Mouse (Mus musculus) lung, adult 2 months (tissue): Measurements from ENCODE around the gene Cactin. TPM values are rescaled to one million over a fixed set of nuclear protein-coding genes. Genes with fewer than 3 reads are reported as not detected.
A peak's percentile ranks its signal among the peaks of the same experiment; 100 is the strongest.

ENCODE experiments used
- DNase-seq: peaks from one replicate; pipeline ENCODE4 v3.0.0; 2022
- H3K4me1 ChIP-seq: fragments of 200-500 bp; 2 replicates; pipeline ENCODE4 v1.6.1; 2011; ENCODE audit warnings: low read length; ENCODE audit not compliant: control insufficient read depth, insufficient read depth
- H3K4me3 ChIP-seq: fragments of 200-500 bp; replicated peaks from 2 replicates; pipeline ENCODE3; 2011; ENCODE audit warnings: low read depth, mild to moderate bottlenecking, control low read depth, low read length; ENCODE audit errors: extremely low read depth
- CTCF ChIP-seq: fragments of 200-500 bp; IDR thresholded peaks from 2 replicates; pipeline ENCODE4 v1.5.1; 2011; ENCODE audit warnings: mild to moderate bottlenecking, low read length, control low read depth; ENCODE audit not compliant: insufficient read depth
- POLR2A ChIP-seq: fragments of 200-500 bp; IDR thresholded peaks from 2 replicates; pipeline ENCODE4 v1.6.1; 2011; ENCODE audit warnings: low read depth, mild to moderate bottlenecking, control low read depth, low read length, borderline replicate concordance; ENCODE audit errors: extremely low read depth
- WGBS: fragments of 180-500 bp; shearing (Covaris S2); methylation state at CpG from one replicate; pipeline ENCODE4 v1.1.7; 2018; 5-methylcytosine and 5-hydroxymethylcytosine counted together
- polyA plus RNA-seq: library from polyadenylated mRNA; depleted of rRNA; stranded (reverse); fragments of >200 nt; gene quantifications from 2 replicates; pipeline ENCODE4 v1.2.3, GENCODE M21; 2012

The Cactin gene
- polyA plus RNA-seq, 1 experiment: 30.5 TPM

GRCm38 (mm10) chr10:81314201-81314600 is 6.7 kb upstream of the Cactin start:
- TF ChIP-seq POLR2A (no peak), CTCF (no peak)
- 78% methylated on average over 7 of the region's 7 CpGs for WGBS
- H3K4me3 ChIP-seq: no peak overlapping the region
- H3K4me1 ChIP-seq: 0 out of 2 replicates have a peak, but pooled peaks cover 2% of the 10 kb centered on the region
- no peak for DNase-seq

DNA sequence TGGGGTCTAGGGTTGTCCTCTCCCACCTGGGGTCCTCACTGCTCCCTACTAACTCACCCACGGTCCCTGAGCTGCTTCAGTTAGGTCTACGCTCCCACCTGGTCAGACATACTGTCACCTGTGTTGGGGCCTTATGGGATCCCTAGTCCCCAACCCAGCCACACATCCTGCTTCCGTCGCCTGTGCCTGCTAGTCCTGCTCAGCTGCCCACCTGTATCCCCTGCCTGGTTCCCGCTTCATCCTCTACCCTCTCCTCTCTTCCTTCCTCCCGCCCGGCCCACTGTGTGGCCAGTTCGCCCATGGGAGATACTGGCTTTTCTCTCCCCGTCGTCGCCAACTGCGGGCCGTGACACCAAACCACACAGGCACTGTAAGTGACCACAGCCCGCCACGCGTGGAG is 5.3 kb upstream of the Cactin start:
- TF ChIP-seq POLR2A (no peak), CTCF (no peak)
- Histone ChIP-seq H3K4me1 (0 out of 2 replicates have a peak, but pooled peaks cover 2% of the 10 kb centered on the region), H3K4me3 (no peak overlapping the region)
- 92% methylated on average over 16 of the region's 16 CpGs for WGBS
- DNase-seq: no peak

GRCm38 (mm10) chr10:81316338-81317060 is 4.4 kb upstream of the Cactin start:
- peak; percentile 61 for TF ChIP-seq CTCF
- no peak for TF ChIP-seq POLR2A
- no peak overlapping the region for H3K4me3 ChIP-seq
- WGBS: 62% methylated on average over 16 of the region's 16 CpGs
- no peak for DNase-seq
- H3K4me1 ChIP-seq: 0 out of 2 replicates have a peak, but pooled peaks cover 2% of the 10 kb centered on the region

- WGBS: 29% methylated on average over 20 of the region's 20 CpGs
- H3K4me1 ChIP-seq: peaks cover 5% of the 10 kb centered on the region; the same call in 1 of the 2 replicates
- TF ChIP-seq POLR2A (no peak), CTCF (no peak)
- DNase-seq: peak; percentile 64
- H3K4me3 ChIP-seq: peak overlapping the region; percentile 11
Observed at GRCm38 (mm10) chr10:81317273-81317672, 3.6 kb upstream of the Cactin start.

GRCm38 (mm10) chr10:81318589-81319329 is 2.1 kb upstream of the Cactin start:
- no peak overlapping the region for H3K4me3 ChIP-seq
- no peak for TF ChIP-seq POLR2A
- TF ChIP-seq CTCF: no peak
- WGBS: 71% methylated on average over 13 of the region's 13 CpGs
- peaks cover 5% of the 10 kb centered on the region; the same call in 1 of the 2 replicates for H3K4me1 ChIP-seq
- no peak for DNase-seq

- peaks cover 5% of the 10 kb centered on the region; the same call in 1 of the 2 replicates for H3K4me1 ChIP-seq
- 19% methylated on average over 8 of the region's 8 CpGs for WGBS
- no peak overlapping the region for H3K4me3 ChIP-seq
- no peak for TF ChIP-seq CTCF
- TF ChIP-seq POLR2A: no peak
- DNase-seq: no peak
Observed at GRCm38 (mm10) chr10:81319330-81319699, 1.6 kb upstream of the Cactin start.

- Histone ChIP-seq H3K4me3 (peak overlapping the region; percentile 65), H3K4me1 (peaks cover 5% of the 10 kb centered on the region; the same call in 1 of the 2 replicates)
- 1% methylated on average over 38 of the region's 38 CpGs for WGBS
- no peak for DNase-seq
- no peak for TF ChIP-seq POLR2A
- TF ChIP-seq CTCF: no peak
Observed at GRCm38 (mm10) chr10:81319741-81320549, 958 bp upstream of the Cactin start.

DNA sequence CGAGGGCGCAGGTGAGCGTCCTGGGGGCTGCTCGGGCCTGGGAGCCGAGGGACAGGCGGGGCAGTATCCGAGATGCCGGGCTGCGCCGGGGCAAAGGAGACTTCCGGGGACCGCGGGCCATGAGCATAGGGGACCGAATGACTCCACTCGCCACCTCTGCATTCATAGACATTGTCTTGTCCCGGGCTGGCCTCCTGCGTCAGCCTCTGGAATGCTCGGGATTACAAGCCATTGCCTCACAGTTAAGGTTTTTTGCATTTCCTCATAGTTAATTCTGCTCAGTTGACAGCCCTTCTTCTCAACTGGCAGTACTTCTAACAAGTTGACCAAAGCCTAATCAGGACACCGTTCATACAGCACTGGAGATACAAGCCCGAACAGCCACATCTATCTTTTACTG is 533 bp downstream of the Cactin start:
- H3K4me1 ChIP-seq: peaks cover 8% of the 10 kb centered on the region; the same call in 1 of the 2 replicates
- no peak for TF ChIP-seq CTCF
- TF ChIP-seq POLR2A: no peak
- DNase-seq: no peak
- 2% methylated on average over 20 of the region's 20 CpGs for WGBS
- H3K4me3 ChIP-seq: peak overlapping the region; percentile 71

GRCm38 (mm10) chr10:81322444-81322843 is 1.5 kb downstream of the Cactin start:
- WGBS: 88% methylated on average over 27 of the region's 27 CpGs
- TF ChIP-seq POLR2A (no peak), CTCF (no peak)
- Histone ChIP-seq H3K4me3 (no peak overlapping the region), H3K4me1 (peaks cover 11% of the 10 kb centered on the region; the same call in 1 of the 2 replicates)
- DNase-seq: no peak
